Mouse (Mus musculus): ENCODE data around the gene Clip3. TPM values are rescaled to one million over a fixed set of nuclear protein-coding genes. Genes with fewer than 3 reads are reported as not detected.

Gene Clip3
- polyA plus RNA-seq, 1 experiment from 2014 or later = 9.6 TPM

DNA sequence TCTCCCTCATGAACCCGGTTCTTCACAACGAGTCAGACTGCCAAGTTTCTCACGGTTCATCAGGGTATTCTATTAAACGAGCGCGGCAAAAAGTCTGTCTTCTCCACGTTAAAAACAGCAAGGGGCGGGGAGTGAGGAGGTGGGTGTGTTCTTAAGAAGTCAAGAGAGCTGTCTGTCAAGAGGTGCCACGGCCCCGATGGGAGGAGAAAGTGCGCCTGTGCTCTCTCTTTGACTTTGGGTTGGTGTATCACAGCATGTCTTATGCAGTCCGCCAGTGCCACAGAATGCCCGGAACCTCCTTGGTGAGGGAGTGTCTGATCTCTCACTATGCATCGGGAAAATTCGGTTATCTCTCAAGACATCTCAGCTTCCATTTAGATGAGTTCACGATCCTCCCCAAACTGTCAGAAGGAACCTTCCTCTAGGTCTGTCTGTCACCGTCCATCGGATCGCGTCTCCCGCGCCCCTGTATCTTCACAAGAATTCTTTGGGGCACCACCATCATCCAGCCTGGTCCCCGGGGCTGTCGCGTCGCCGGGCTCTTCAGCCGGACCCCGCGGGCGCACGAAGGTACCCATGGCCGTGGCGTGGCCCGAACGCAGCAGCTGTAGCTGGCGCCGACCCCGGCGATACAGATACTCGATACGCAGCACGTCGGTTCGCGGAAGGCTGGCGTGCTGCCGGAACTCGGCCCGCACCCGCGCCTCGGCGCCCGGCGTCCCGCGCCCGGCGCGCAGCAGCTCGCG lies 30.2 kb downstream of the Clip3 start, which contains the start of gene E130208F15Rik:
Gene E130208F15Rik, plus strand, starts transcription at position 202 of the 746 bp plus-strand sequence.
- H3K9me3 ChIP-seq (ENCODE audit: control insufficient read depth, low read length) = no peaks in the 10 kb centered on the region
- peak; percentile 55 for ATAC-seq (ENCODE audit: low FRiP score, low TSS enrichment)
- peak within 1 kb of the TSS; percentile 92 for H3K9ac ChIP-seq (ENCODE audit: low read length)
- no peaks in the 10 kb centered on the region for H3K27me3 ChIP-seq (ENCODE audit: control insufficient read depth, insufficient read depth, low read length)
- DNase-seq (ENCODE audit: low spot score) = peak; percentile 73
- H3K4me1 ChIP-seq (replicated peaks; ENCODE audit: control insufficient read depth, insufficient read depth) = no peaks in the 10 kb centered on the region; the same call in 1 of the 2 replicates
- under 1% methylated on average over 57 of the region's 63 CpGs for WGBS
- H3K27ac ChIP-seq (replicated peaks) = peak within 1 kb of the TSS; percentile 94
- TF ChIP-seq CTCF (IDR thresholded peaks at IDR 0.05; ENCODE audit: low read depth) (no peak), EP300 (optimal IDR thresholded peaks at IDR 0.05) (no peak)
- no peaks in the 10 kb centered on the region for H3K36me3 ChIP-seq (ENCODE audit: control insufficient read depth, insufficient read depth, low read length)
- H3K4me3 ChIP-seq (ENCODE audit: low read depth, low read length) = peak within 1 kb of the TSS; percentile 62
- peak within 1 kb of the TSS; percentile 87 for H3K4me2 ChIP-seq (replicated peaks; ENCODE audit: low read depth)

DNA sequence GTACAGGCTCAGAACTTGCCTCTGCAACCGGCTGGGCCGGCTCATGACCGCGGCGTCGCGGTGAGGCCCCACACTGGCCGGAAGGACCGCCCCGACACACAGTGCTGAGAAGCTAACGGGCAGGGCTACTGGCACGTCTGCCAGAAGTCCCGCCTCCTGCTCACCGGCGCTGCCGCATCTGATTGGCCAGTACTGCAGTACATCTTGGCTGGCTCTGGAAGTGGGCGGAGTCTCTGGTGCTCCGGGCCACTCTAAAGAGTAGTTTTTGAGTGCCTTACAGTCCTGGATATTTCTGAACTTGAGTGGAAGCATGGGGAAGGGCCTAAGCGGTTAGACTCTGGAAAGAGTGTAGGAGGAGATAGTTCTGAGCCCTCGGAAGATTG lies 30.7 kb downstream of the Clip3 start:
- Histone ChIP-seq H3K4me1 (replicated peaks; ENCODE audit: control insufficient read depth, insufficient read depth) (no peaks in the 10 kb centered on the region; the same call in 1 of the 2 replicates), H3K27me3 (ENCODE audit: control insufficient read depth, insufficient read depth, low read length) (no peaks in the 10 kb centered on the region), H3K4me3 (ENCODE audit: low read depth, low read length) (peak overlapping the region; percentile 62), H3K4me2 (replicated peaks; ENCODE audit: low read depth) (peak overlapping the region; percentile 87), H3K9me3 (ENCODE audit: control insufficient read depth, low read length) (no peaks in the 10 kb centered on the region), H3K27ac (replicated peaks) (peak overlapping the region; percentile 94), H3K9ac (ENCODE audit: low read length) (peak overlapping the region; percentile 92), H3K36me3 (ENCODE audit: control insufficient read depth, insufficient read depth, low read length) (no peaks in the 10 kb centered on the region)
- TF ChIP-seq EP300 (optimal IDR thresholded peaks at IDR 0.05) = no peak
- TF ChIP-seq CTCF (IDR thresholded peaks at IDR 0.05; ENCODE audit: low read depth) = no peak
- DNase-seq (ENCODE audit: low spot score) = peak; percentile 98
- under 1% methylated on average over 20 of the region's 20 CpGs for WGBS
- peak; percentile 98 for ATAC-seq (ENCODE audit: low FRiP score, low TSS enrichment)

DNA sequence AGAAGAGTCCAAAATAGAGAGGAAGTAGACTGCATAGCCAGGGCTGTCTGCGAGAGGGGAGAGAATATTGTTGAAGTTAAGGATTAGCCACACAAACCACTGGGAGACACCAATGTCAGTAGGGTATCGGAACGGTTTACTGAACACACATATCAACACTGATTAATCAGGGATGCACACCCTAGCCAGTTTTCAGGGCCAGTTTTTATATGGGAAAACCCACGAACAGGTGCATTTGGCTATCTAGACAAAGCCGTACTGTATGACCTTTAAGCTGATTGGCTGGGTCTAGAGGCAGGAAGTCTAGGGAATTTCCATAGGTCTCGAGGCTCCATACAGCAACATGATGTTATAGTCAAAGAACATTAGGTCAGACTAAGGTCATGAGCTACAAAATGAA lies 31.3 kb downstream of the Clip3 start:
- Histone ChIP-seq H3K9ac (ENCODE audit: low read length) (peak overlapping the region; percentile 56; the same call in 1 of the 2 replicates), H3K27ac (replicated peaks) (peak overlapping the region; percentile 82), H3K27me3 (ENCODE audit: control insufficient read depth, insufficient read depth, low read length) (no peaks in the 10 kb centered on the region), H3K4me3 (ENCODE audit: low read depth, low read length) (peak overlapping the region; percentile 62; the same call in 1 of the 2 replicates), H3K9me3 (ENCODE audit: control insufficient read depth, low read length) (no peaks in the 10 kb centered on the region), H3K36me3 (ENCODE audit: control insufficient read depth, insufficient read depth, low read length) (no peaks in the 10 kb centered on the region), H3K4me1 (replicated peaks; ENCODE audit: control insufficient read depth, insufficient read depth) (no peaks in the 10 kb centered on the region; the same call in 1 of the 2 replicates), H3K4me2 (replicated peaks; ENCODE audit: low read depth) (peak overlapping the region; percentile 87)
- peak; percentile 53; the same call in 1 of the 2 replicates for ATAC-seq (ENCODE audit: low FRiP score, low TSS enrichment)
- WGBS = 18% methylated on average over 6 of the region's 6 CpGs
- TF ChIP-seq EP300 (optimal IDR thresholded peaks at IDR 0.05) = no peak
- no peak for TF ChIP-seq CTCF (IDR thresholded peaks at IDR 0.05; ENCODE audit: low read depth)
- peak; percentile 43 for DNase-seq (ENCODE audit: low spot score)

DNA sequence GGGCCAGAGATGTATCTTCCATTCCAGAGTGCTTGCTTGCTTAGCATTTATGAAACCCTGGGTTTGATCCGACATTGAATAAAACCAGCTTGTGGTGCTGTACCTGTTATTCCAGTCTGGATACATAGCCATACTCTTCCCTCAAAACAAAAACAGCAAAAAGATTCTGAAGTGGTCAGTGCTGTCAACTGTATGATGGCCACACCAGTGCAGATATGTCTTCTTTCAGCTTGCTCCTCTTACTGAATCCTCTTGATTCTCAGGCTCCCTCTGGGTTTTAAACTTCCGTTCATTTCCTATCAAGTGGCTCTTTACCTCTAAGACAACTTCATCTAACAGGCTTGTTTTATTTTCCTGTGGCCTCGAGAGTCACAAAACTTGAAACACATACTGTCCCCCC lies 32.3 kb downstream of the Clip3 start, which contains the start of gene Sdhaf1:
Gene Sdhaf1, minus strand, starts transcription at position 101 of the 400 bp plus-strand sequence.
- Histone ChIP-seq H3K4me2 (replicated peaks; ENCODE audit: low read depth) (peak within 1 kb of the TSS; percentile 87), H3K9ac (ENCODE audit: low read length) (peak within 1 kb of the TSS; percentile 56; the same call in 1 of the 2 replicates), H3K36me3 (ENCODE audit: control insufficient read depth, insufficient read depth, low read length) (no peaks in the 10 kb centered on the region), H3K27me3 (ENCODE audit: control insufficient read depth, insufficient read depth, low read length) (no peaks in the 10 kb centered on the region), H3K27ac (replicated peaks) (peak within 1 kb of the TSS; percentile 82), H3K9me3 (ENCODE audit: control insufficient read depth, low read length) (no peaks in the 10 kb centered on the region), H3K4me3 (ENCODE audit: low read depth, low read length) (peak within 1 kb of the TSS; percentile 62; the same call in 1 of the 2 replicates), H3K4me1 (replicated peaks; ENCODE audit: control insufficient read depth, insufficient read depth) (no peaks in the 10 kb centered on the region; the same call in 1 of the 2 replicates)
- WGBS = 70% methylated on average over 3 of the region's 3 CpGs
- no peak for ATAC-seq (ENCODE audit: low FRiP score, low TSS enrichment)
- DNase-seq (ENCODE audit: low spot score) = no peak
- TF ChIP-seq EP300 (optimal IDR thresholded peaks at IDR 0.05) (no peak), CTCF (IDR thresholded peaks at IDR 0.05; ENCODE audit: low read depth) (no peak)

DNA sequence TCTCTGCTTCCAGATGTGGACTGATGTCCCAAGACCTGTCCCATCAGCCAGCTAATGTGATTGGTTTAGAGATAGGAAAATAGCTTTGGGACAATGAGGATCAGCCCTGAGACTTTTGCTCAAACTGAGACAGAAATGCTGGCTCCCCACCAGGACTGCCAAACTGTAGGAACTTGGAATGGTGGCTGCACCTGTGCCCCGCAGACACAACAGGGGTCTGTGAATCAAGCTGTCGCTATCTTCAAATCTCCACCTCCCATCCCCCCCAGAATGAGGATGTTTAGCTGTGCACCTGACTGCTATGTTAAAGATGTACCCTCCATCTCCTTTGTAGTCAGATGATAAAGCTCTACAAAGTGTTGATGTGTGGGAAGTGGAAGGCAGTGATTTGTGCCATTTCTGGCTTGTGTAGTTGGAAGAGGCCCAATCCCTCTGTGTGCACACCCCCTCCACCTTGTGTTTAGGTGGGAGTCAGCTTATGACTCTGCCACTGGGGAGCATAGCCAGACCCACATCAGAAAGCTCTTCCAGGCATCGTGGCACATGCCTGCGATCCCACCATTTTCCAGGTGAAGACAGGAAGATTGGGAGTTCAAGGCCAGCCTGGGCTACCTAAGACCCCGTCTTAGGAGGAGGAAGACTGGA lies 32.9 kb downstream of the Clip3 start:
- Histone ChIP-seq H3K4me2 (replicated peaks; ENCODE audit: low read depth) (no peak overlapping the region), H3K4me3 (ENCODE audit: low read depth, low read length) (no peak overlapping the region), H3K9ac (ENCODE audit: low read length) (no peak overlapping the region), H3K36me3 (ENCODE audit: control insufficient read depth, insufficient read depth, low read length) (no peaks in the 10 kb centered on the region), H3K4me1 (replicated peaks; ENCODE audit: control insufficient read depth, insufficient read depth) (no peaks in the 10 kb centered on the region; the same call in 1 of the 2 replicates), H3K27ac (replicated peaks) (no peak overlapping the region), H3K27me3 (ENCODE audit: control insufficient read depth, insufficient read depth, low read length) (no peaks in the 10 kb centered on the region), H3K9me3 (ENCODE audit: control insufficient read depth, low read length) (no peaks in the 10 kb centered on the region)
- WGBS = 85% methylated on average over 5 of the region's 5 CpGs
- TF ChIP-seq EP300 (optimal IDR thresholded peaks at IDR 0.05) = no peak
- TF ChIP-seq CTCF (IDR thresholded peaks at IDR 0.05; ENCODE audit: low read depth) = no peak
- DNase-seq (ENCODE audit: low spot score) (no peak), ATAC-seq (ENCODE audit: low FRiP score, low TSS enrichment) (no peak)
